Mouse (Mus musculus) T-helper 1 cell (primary cell): ENCODE measurements around the gene Apoo.
"Not testable (repeated sequence)": the region's sequence is repeated elsewhere in the genome, so short reads cannot be mapped to it uniquely, and the experiment has no call there.

Source experiments
- in situ Hi-C: fragments of 300-600 bp; cut with MboI, MseI; formaldehyde crosslinking; loops from one replicate; pipeline ENCODE4 v1.15.1; 2025; ENCODE audit warnings: high pct_unique_total_duplicates

Gene Apoo

GRCm38 (mm10) chrX:94366670-94367241 lies at the start of gene Apoo, which contains the start of gene Fam90a1b:
Apoo (plus strand) TSS chrX:94367117.
Fam90a1b (minus strand) TSS chrX:94366777.
- in situ Hi-C loops, result no loop called here

- in situ Hi-C loops, result no loop called here
These were observed 45.6 kb upstream of the Apoo start for GRCm38 (mm10) chrX:94321036-94321902.

GRCm38 (mm10) chrX:94343638-94344037 lies 23.3 kb upstream of the Apoo start:
- in situ Hi-C loops, result not testable (repeated sequence)

GRCm38 (mm10) chrX:94365381-94365925 lies 1.5 kb upstream of the Apoo start:
- in situ Hi-C loops, result no loop called here

- in situ Hi-C loops, result no loop called here
These were observed 888 bp upstream of the Apoo start for GRCm38 (mm10) chrX:94366029-94366428.

- in situ Hi-C loops, result no loop called here
These were observed 331 bp downstream of the Apoo start for GRCm38 (mm10) chrX:94367248-94367647.

GRCm38 (mm10) chrX:94378734-94379133 lies 11.8 kb downstream of the Apoo start:
- in situ Hi-C loops, result no loop called here

- in situ Hi-C loops, result no loop called here
These were observed 42.1 kb downstream of the Apoo start for GRCm38 (mm10) chrX:94408975-94409374.

GRCm38 (mm10) chrX:94420210-94420609 lies 53.3 kb downstream of the Apoo start:
- in situ Hi-C loops, result no loop called here

GRCm38 (mm10) chrX:94431548-94432375 lies 64.8 kb downstream of the Apoo start:
- in situ Hi-C loops, result no loop called here

- in situ Hi-C loops, result not testable (repeated sequence)
These were observed 78.5 kb downstream of the Apoo start for GRCm38 (mm10) chrX:94445427-94445826.

GRCm38 (mm10) chrX:94446021-94446420 lies 79.1 kb downstream of the Apoo start:
- in situ Hi-C loops, result not testable (repeated sequence)

GRCm38 (mm10) chrX:94450047-94450881 lies 83.3 kb downstream of the Apoo start:
- in situ Hi-C loops, result not testable (repeated sequence)

GRCm38 (mm10) chrX:94459346-94459745 lies 92.4 kb downstream of the Apoo start:
- in situ Hi-C loops, result no loop called here

GRCm38 (mm10) chrX:94461513-94461912 lies 94.6 kb downstream of the Apoo start:
- in situ Hi-C loops, result not testable (repeated sequence)

- in situ Hi-C loops, result not testable (repeated sequence)
These were observed 95.9 kb downstream of the Apoo start for GRCm38 (mm10) chrX:94462604-94463429.
